Mouse (Mus musculus): ENCODE measurements at regions not wholly inside any gene's neighbourhood (a gene's known extent, or its start where the extent isn't known, plus 50 kb on each side); places are given as distances from the start of the nearest gene placed in this dataset.

- ATAC-seq, result no peak
Measured at GRCm38 (mm10) chr19:15469541-15469940, 477.6 kb downstream of the Psat1 start.

DNA sequence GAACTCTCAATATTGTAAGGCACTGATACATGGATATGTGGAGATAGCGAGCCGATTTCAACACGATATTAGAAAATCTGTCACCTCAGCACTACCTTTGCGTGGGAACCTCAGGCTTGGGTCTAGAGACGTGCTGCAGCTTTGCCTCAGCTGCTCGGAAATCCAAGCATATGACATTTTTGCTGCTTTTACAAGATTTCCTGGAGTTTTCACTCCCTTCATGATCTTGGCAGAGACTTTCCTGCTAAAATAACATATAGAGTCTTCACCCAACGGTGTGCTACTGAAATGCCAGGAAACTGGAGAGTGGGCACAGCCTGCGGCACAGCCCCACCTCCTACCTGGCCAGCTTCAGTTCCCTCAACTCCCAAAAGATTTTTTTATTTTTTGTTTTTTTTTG, 480.4 kb downstream of the Psat1 start:
- no peak for ATAC-seq

GRCm38 (mm10) chr19:15465063-15465760, 481.9 kb downstream of the Psat1 start:
- no peak for ATAC-seq

GRCm38 (mm10) chr19:15457793-15458192, 489.3 kb downstream of the Psat1 start:
- no peak for ATAC-seq

GRCm38 (mm10) chr19:15456943-15457735, 490.0 kb downstream of the Psat1 start:
- no peak for ATAC-seq

DNA sequence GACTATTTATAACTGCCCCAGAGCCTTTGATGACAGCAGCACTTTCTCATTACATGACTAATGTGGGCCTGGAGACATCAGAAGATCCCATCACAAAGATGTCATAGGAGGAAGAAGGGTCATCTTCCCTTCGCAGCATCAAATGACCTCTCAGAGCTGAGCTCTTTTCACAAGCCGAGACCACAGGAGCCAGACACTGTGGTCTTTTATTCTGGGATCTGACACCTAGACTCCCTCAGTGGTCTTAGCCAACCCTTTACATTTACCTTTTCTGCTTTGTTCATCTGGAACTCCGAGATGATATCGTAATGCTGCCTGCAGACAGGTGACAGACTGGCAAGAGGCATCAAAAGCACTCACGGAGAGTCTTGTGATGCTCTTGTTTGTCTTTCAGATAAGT, 498.1 kb downstream of the Psat1 start:
- ATAC-seq, result no peak

DNA sequence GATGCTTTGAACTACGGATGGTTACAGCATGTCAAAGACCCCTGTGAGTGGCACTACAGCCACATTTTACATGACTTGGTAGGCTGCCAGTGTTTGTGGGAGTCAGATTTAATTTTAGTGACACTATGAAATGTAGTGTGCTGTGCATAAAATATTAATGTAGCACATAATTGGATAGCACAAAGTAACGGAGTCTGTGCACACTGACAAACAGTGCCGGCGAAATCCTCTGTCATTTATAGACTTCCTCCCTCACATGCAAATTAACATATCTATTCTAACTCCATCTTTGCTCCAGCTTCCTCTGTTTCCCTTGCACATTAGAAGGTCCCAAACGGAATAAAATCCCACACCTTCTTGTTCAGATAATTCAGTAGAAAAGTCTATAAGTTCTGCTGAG, 515.3 kb downstream of the Psat1 start:
- no peak for ATAC-seq

GRCm38 (mm10) chr19:15421311-15421710, 525.8 kb downstream of the Psat1 start:
- no peak for ATAC-seq

DNA sequence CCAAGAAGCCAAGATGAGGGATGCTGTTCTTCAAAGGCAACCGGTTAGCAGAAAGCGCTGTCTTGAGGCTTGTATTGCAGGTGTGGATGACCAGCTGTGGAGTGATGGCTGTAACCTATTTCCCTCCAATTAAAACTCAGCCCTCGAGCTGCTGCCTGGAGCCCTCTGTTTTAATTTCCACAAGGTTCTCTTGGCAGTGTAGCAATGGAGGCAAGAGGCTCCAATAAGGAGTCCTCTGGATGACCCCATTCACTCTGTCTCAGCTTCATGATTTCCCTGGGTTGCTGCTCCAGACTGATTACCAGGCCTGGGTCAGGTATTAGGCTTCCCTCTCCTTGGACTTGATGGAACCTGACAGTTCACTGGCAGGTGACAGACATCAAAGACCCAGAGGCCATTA, 548.5 kb downstream of the Psat1 start:
- ATAC-seq, result no peak

- no peak for ATAC-seq
Measured at GRCm38 (mm10) chr19:15371682-15372081, 575.5 kb downstream of the Psat1 start.

DNA sequence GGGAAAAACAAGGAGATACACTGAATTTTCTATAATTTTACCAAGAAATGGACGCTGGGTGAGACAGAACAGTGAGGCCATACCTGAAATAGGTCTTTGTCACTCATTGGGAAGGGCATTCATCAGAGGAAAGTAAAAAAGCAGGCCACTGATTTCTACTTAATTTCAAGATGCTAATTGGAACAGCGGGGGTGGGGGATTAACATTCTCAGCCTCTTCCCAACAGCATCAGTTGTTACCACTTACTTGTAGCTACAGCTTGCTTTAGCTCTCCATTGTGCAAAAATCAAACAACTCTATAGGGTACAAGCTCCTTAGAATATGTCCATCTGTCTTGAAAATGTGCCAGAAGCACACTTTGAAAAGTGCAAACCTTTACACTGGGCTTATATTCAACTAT, 580.2 kb downstream of the Psat1 start:
- no peak for ATAC-seq

- ATAC-seq, result no peak
Measured at GRCm38 (mm10) chr19:15357181-15357580, 590.0 kb downstream of the Psat1 start.

DNA sequence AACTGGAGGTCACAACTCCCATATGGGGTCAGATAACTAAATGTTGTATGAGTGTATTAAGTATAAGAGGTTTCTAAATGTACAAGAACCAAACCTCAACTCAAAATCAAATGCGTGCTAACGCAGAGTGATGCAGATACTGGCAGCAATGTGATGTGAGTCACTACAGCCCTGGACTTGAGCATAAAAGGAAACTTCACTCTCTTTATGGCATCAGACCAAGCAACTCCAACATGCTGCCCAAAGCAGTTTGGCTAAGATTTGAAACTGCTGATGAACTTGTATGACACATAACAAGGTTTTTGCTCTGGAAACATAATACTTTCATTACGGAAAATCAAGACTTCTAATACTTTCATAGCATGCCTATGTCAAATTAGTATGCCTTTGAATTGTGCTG, 598.8 kb downstream of the Psat1 start:
- no peak for ATAC-seq

GRCm38 (mm10) chr19:15342229-15342628, 604.9 kb downstream of the Psat1 start:
- ATAC-seq, result no peak

DNA sequence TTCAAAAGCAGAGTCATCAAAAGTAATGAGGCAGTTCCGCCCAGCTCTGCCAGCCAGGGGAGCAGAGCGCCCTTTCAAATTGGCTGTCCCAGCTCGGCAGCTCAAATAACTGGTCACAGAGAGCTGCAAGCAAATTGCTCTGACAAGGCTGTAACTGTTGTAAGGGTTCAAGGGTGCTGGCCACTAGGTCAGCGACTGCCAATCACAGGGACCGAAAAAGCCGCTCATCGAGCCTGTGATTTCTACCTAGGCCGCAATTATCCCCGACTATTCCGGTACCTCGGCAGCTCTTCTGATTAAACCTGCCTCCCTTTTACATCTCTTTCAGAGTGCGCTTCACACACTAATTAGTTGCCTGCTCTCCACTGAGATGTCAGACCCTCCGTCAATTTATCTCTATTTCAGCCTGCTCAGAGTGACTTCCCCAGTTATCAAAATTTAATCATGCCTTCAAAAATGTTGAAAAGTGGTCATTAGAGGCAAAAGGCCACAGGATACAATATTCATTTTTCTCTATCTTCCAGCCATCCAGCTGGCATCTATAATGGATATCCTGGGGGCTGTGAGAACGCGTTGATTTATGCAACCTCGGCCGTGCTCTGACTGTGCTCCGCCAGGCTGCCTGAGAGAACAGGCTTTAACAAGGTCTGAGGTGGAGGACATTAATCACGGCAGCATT, 606.7 kb downstream of the Psat1 start:
- no peak for ATAC-seq

DNA sequence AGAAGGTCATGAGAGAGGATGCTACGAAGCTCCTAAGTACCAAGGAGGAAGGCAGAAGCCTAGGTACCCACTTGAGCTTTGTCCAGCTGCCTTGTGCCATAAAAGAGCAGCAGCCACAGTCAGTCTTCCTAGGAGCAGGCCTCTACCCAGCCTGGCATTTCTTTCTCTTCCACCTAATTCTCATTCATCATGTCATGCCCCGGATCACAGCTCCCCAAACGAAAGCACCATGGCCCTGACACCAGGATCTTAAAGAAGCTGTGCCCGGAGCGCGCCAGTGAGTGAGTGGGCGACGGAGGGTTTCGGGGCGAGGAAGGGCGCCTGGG, 607.2 kb downstream of the Psat1 start:
- no peak for ATAC-seq

- ATAC-seq, result no peak
Measured at GRCm38 (mm10) chr19:15330155-15330554, 617.0 kb downstream of the Psat1 start.

DNA sequence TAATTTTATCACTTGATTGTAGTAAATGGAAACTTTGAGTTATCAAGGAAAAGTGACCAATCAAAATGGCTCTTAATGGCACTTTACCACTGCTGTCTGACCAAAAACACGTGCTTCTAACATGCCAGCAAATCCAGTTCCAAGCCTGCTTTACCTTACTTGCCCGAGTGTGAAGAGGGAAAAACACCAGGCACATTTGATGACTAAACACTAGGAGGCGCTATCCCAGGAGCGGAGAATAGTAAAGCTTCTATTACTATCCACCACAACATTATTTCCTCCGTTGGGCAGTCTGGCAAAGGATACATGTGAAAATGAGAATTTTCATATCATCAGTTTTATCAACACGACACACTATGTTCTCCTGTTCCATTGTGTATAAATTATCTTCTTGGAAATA, 647.7 kb downstream of the Psat1 start:
- no peak for ATAC-seq

GRCm38 (mm10) chr19:15285016-15285415, 662.1 kb downstream of the Psat1 start:
- no peak for ATAC-seq

- ATAC-seq, result no peak
Measured at GRCm38 (mm10) chr19:15242781-15243180, 644.9 kb upstream of the Tle4 start.

DNA sequence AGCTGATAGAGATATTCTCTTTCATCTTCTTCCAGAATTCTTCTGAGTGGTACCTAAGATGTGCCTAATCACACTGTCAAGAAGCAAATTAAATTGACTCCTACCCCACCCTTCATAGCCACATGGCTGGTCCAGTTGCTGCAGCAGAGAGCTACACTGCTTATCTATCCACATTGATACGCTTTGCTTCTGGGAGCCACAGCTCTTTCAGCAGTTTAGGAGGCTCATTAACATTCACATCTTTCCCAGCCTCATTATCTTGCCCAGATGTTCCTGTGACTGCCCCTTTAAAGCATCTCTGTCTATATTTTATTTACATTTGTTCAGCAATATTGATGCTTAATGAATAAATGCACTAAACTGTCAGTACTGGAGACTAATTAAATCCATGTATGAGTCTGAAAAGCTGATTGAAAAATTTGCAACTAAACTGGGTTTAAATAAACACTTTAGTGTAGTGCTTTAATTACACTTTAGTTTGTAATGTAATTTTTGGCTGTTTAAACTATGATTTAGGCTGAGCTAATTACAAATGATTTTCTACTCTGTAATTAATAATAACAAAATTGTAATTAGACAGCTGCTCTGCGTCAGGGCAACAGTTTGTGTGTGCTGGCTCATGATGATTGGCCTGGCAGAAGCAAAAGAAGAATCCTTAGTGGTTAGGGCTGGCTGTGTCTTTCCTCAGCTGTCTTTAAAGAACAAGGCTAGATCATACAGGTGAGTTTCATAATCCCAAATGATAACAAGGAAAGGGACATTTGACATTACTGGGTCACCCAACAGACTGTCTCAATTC, 632.5 kb upstream of the Tle4 start:
- ATAC-seq, result no peak

DNA sequence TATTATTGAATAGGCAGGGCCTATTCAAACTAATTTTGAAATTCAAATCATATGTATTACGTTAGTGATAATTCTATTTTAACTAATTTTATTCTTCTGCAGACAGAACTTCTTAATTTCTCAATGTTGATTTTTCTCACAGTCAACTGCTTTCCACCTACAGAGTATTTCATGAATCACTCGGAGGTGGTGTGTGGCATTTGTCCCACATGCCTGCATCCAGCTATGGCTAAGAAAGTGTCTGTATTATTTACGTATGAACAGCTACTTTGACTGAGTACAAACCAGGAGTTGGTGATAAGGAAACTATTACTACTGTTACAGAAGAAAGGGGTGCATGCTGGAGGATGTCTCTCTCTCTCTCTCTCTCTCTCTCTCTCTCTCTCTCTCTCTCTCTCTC, 619.5 kb upstream of the Tle4 start:
- ATAC-seq, result no peak

DNA sequence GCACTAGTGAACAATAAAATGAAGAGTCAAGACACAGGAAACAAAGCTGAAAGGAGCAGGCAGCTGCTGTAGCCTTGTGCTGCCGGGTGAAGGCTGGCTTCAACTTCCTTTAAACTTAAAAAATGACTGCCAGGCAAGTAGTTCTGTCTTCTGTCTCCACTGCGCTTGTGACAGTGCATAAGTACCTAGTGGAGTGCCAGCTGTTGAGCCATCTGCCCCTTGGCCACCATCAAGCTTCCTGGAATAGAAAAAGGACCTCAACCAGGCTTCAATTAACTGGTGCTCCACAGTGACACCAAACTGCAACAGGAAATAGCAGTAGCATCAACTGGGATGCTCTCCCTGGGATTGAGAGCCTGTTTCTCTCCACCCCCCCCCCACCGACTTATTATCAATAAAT, 616.8 kb upstream of the Tle4 start:
- no peak for ATAC-seq

All from CD4-positive, CD25-positive, alpha-beta regulatory T cell, adult 4 months (primary cell).